Mouse (Mus musculus) lung, embryonic 14.5 days (tissue): ENCODE data around the gene Aamdc. TPM values are rescaled to one million over a fixed set of nuclear protein-coding genes. Genes with fewer than 3 reads are reported as not detected.

Source experiments
- ATAC-seq: fragments of 200-750 bp; cut with Nextera tagmentation; 2 replicates; pipeline ENCODE4 v1.8.0; 2017; ENCODE audit warnings: mild to moderate bottlenecking, moderate TSS enrichment, moderate library complexity; ENCODE audit not compliant: insufficient read depth
- DNase-seq: peaks from one replicate; pipeline ENCODE4 v3.0.0-alpha.2; 2015
- H3K27ac ChIP-seq: fragments of 300-500 bp; sonication (generic); 2 replicates; pipeline ENCODE4 v1.5.1; 2014; ENCODE audit warnings: low read depth, mild to moderate bottlenecking, moderate library complexity
- H3K27me3 ChIP-seq: fragments of 300-500 bp; sonication (generic); 2 replicates; pipeline ENCODE4 v1.6.1; 2014; ENCODE audit warnings: low read length, control low read depth; ENCODE audit not compliant: insufficient read depth
- H3K36me3 ChIP-seq: fragments of 300-500 bp; sonication (generic); 2 replicates; pipeline ENCODE4 v1.6.1; 2014; ENCODE audit warnings: control low read depth; ENCODE audit not compliant: insufficient read depth
- H3K4me1 ChIP-seq: fragments of 300-500 bp; sonication (generic); 2 replicates; pipeline ENCODE4 v1.6.1; 2014; ENCODE audit warnings: antibody characterized with exemption, control low read depth; ENCODE audit not compliant: insufficient read depth
- H3K4me2 ChIP-seq: fragments of 300-500 bp; sonication (generic); 2 replicates; pipeline ENCODE4 v1.6.1; 2014; ENCODE audit warnings: mild to moderate bottlenecking
- H3K4me3 ChIP-seq: fragments of 300-500 bp; sonication (generic); 2 replicates; pipeline ENCODE4 v1.5.1; 2014; ENCODE audit warnings: low read depth, low read length
- H3K9ac ChIP-seq: fragments of 300-500 bp; sonication (generic); 2 replicates; pipeline ENCODE4 v1.6.1; 2014
- H3K9me3 ChIP-seq: fragments of 300-500 bp; sonication (generic); 2 replicates; pipeline ENCODE4 v1.6.1; 2016; ENCODE audit warnings: low read depth, low read length, control low read depth
- CTCF ChIP-seq: IDR thresholded peaks from 2 replicates; pipeline ENCODE4 v1.5.1; 2016; ENCODE audit warnings: antibody characterized with exemption, low read depth
- WGBS: fragments of 180-500 bp; shearing (Covaris S2); extraction: QIAGEN DNeasy Blood & Tissue Kit; methylation state at CpG from one replicate; pipeline ENCODE4 v1.1.7; 2014; 5-methylcytosine and 5-hydroxymethylcytosine counted together
- polyA plus RNA-seq: library from polyadenylated mRNA; unstranded; fragments of >200 nt; fragmentation: Nextera tagmentation; extraction: Ambion mirVana; gene quantifications from 2 replicates; pipeline ENCODE4 v1.2.1, GENCODE M21; 2014

Gene Aamdc
- polyA plus RNA-seq, 1 experiment from 2014 or later = 47.9 TPM

GRCm38 (mm10) chr7:97569372-97569771, 9.9 kb downstream of the Aamdc start:
- Histone ChIP-seq H3K36me3 (no peaks in the 10 kb centered on the region), H3K4me3 (no peak overlapping the region), H3K27ac (no peak overlapping the region), H3K9me3 (no peaks in the 10 kb centered on the region), H3K4me1 (no peaks in the 10 kb centered on the region), H3K4me2 (no peak overlapping the region), H3K9ac (no peak overlapping the region), H3K27me3 (no peaks in the 10 kb centered on the region)
- TF ChIP-seq CTCF = no peak
- WGBS = 66% methylated on average over 4 of the region's 4 CpGs
- ATAC-seq (no peak), DNase-seq (no peak)

GRCm38 (mm10) chr7:97563576-97563975, 15.7 kb downstream of the Aamdc start:
- no peak for TF ChIP-seq CTCF
- H3K4me3 ChIP-seq = no peak overlapping the region
- H3K9ac ChIP-seq = no peak overlapping the region
- no peaks in the 10 kb centered on the region for H3K36me3 ChIP-seq
- DNase-seq (no peak), ATAC-seq (no peak)
- no peaks in the 10 kb centered on the region for H3K4me1 ChIP-seq
- no peaks in the 10 kb centered on the region for H3K27me3 ChIP-seq
- H3K9me3 ChIP-seq = no peaks in the 10 kb centered on the region
- H3K27ac ChIP-seq = no peak overlapping the region
- H3K4me2 ChIP-seq = no peak overlapping the region
- 82% methylated on average over 2 of the region's 2 CpGs for WGBS

- no peak for TF ChIP-seq CTCF
- Histone ChIP-seq H3K9ac (no peak overlapping the region), H3K27me3 (no peaks in the 10 kb centered on the region), H3K27ac (no peak overlapping the region), H3K36me3 (no peaks in the 10 kb centered on the region), H3K4me3 (no peak overlapping the region), H3K4me2 (no peak overlapping the region), H3K9me3 (no peaks in the 10 kb centered on the region), H3K4me1 (no peaks in the 10 kb centered on the region)
- ATAC-seq (no peak), DNase-seq (no peak)
- WGBS = 88% methylated on average over 9 of the region's 9 CpGs
Observed at GRCm38 (mm10) chr7:97550673-97551072, 28.6 kb downstream of the Aamdc start.

GRCm38 (mm10) chr7:97549301-97549700, 30.0 kb downstream of the Aamdc start:
- 89% methylated on average over 10 of the region's 10 CpGs for WGBS

GRCm38 (mm10) chr7:97546462-97546861, 32.8 kb downstream of the Aamdc start:
- Histone ChIP-seq H3K36me3 (peaks cover 7% of the 10 kb centered on the region), H3K9ac (no peak overlapping the region), H3K4me1 (no peaks in the 10 kb centered on the region), H3K27me3 (no peaks in the 10 kb centered on the region), H3K4me2 (no peak overlapping the region), H3K27ac (no peak overlapping the region), H3K4me3 (no peak overlapping the region), H3K9me3 (no peaks in the 10 kb centered on the region)
- ATAC-seq (no peak), DNase-seq (no peak)
- WGBS = 90% methylated on average over 2 of the region's 2 CpGs
- TF ChIP-seq CTCF = no peak

More at GRCm38 (mm10) chr7:97549301-97549700, 30.0 kb downstream of the Aamdc start:
- Histone ChIP-seq H3K9me3 (no peaks in the 10 kb centered on the region), H3K36me3 (no peaks in the 10 kb centered on the region), H3K4me2 (no peak overlapping the region), H3K4me1 (no peaks in the 10 kb centered on the region), H3K4me3 (no peak overlapping the region), H3K9ac (no peak overlapping the region), H3K27me3 (no peaks in the 10 kb centered on the region), H3K27ac (no peak overlapping the region)
- ATAC-seq (no peak), DNase-seq (no peak)
- TF ChIP-seq CTCF = no peak

- Histone ChIP-seq H3K4me3 (no peak overlapping the region), H3K9ac (no peak overlapping the region), H3K36me3 (peaks cover 83% of the 10 kb centered on the region), H3K4me2 (no peak overlapping the region), H3K4me1 (no peaks in the 10 kb centered on the region), H3K27me3 (no peaks in the 10 kb centered on the region), H3K27ac (no peak overlapping the region), H3K9me3 (no peaks in the 10 kb centered on the region)
- DNase-seq = no peak
- no peak for ATAC-seq
- no peak for TF ChIP-seq CTCF
- 91% methylated on average over 5 of the region's 5 CpGs for WGBS
Observed at GRCm38 (mm10) chr7:97536571-97536970, 42.7 kb downstream of the Aamdc start.

GRCm38 (mm10) chr7:97535531-97535930, 43.8 kb downstream of the Aamdc start:
- ATAC-seq (no peak), DNase-seq (no peak)
- Histone ChIP-seq H3K36me3 (peaks cover 82% of the 10 kb centered on the region), H3K9ac (no peak overlapping the region), H3K4me3 (no peak overlapping the region), H3K27ac (no peak overlapping the region), H3K27me3 (no peaks in the 10 kb centered on the region), H3K4me1 (no peaks in the 10 kb centered on the region), H3K4me2 (no peak overlapping the region), H3K9me3 (no peaks in the 10 kb centered on the region)
- 80% methylated on average over 5 of the region's 5 CpGs for WGBS
- TF ChIP-seq CTCF = no peak

- DNase-seq (no peak), ATAC-seq (no peak)
- H3K27ac ChIP-seq = no peak overlapping the region
- H3K4me2 ChIP-seq = no peak overlapping the region
- TF ChIP-seq CTCF = no peak
- WGBS = 89% methylated on average over 2 of the region's 2 CpGs
- H3K9me3 ChIP-seq = no peaks in the 10 kb centered on the region
- no peak overlapping the region for H3K9ac ChIP-seq
- H3K4me1 ChIP-seq = no peaks in the 10 kb centered on the region
- peaks cover 55% of the 10 kb centered on the region for H3K36me3 ChIP-seq
- no peak overlapping the region for H3K4me3 ChIP-seq
- no peaks in the 10 kb centered on the region for H3K27me3 ChIP-seq
Observed at GRCm38 (mm10) chr7:97519935-97520334, 59.4 kb downstream of the Aamdc start.
